Mouse (Mus musculus) forebrain, embryonic 11.5 days (tissue): ENCODE measurements at regions not wholly inside any gene's neighbourhood (a gene's known extent, or its start where the extent isn't known, plus 50 kb on each side); places are given as distances from the start of the nearest gene placed in this dataset.

ENCODE experiments used
- ATAC-seq: fragments of 200-750 bp; cut with Nextera tagmentation; replicated peaks from 2 replicates; pipeline ENCODE4 v1.8.0; 2017; ENCODE audit warnings: moderate TSS enrichment; ENCODE audit not compliant: low FRiP score
- DNase-seq: peaks from one replicate; pipeline ENCODE4 v3.0.0-alpha.2; 2017; ENCODE audit warnings: low spot score
- H3K27ac ChIP-seq: fragments of 300-500 bp; sonication (generic); 2 replicates; pipeline ENCODE4 v1.5.1; 2014; ENCODE audit warnings: low read depth, low read length
- H3K27me3 ChIP-seq: fragments of 300-500 bp; sonication (generic); 2 replicates; pipeline ENCODE4 v1.6.1; 2014; ENCODE audit warnings: mild to moderate bottlenecking, low read length, mixed read lengths; ENCODE audit not compliant: control insufficient read depth, insufficient read depth
- H3K36me3 ChIP-seq: fragments of 300-500 bp; sonication (generic); 2 replicates; pipeline ENCODE4 v1.6.1; 2014; ENCODE audit warnings: mild to moderate bottlenecking, low read length, moderate library complexity, mixed read lengths; ENCODE audit not compliant: control insufficient read depth, insufficient read depth
- H3K4me1 ChIP-seq: fragments of 300-500 bp; sonication (generic); replicated peaks from 2 replicates; pipeline ENCODE4 v1.6.1; 2014; ENCODE audit warnings: low read length, mixed read lengths; ENCODE audit not compliant: control insufficient read depth, insufficient read depth
- H3K4me2 ChIP-seq: fragments of 300-500 bp; sonication (generic); 2 replicates; pipeline ENCODE4 v1.6.1; 2014; ENCODE audit warnings: low read depth, mild to moderate bottlenecking, low read length, moderate library complexity, mixed read lengths; ENCODE audit not compliant: severe bottlenecking
- H3K4me3 ChIP-seq: fragments of 300-500 bp; sonication (generic); 2 replicates; pipeline ENCODE4 v1.5.1; 2014; ENCODE audit warnings: low read depth, low read length
- H3K9ac ChIP-seq: fragments of 300-500 bp; sonication (generic); 2 replicates; pipeline ENCODE4 v1.6.1; 2014; ENCODE audit warnings: low read length
- H3K9me3 ChIP-seq: fragments of 300-500 bp; sonication (generic); 2 replicates; pipeline ENCODE4 v1.6.1; 2016; ENCODE audit warnings: low read length, mixed read lengths; ENCODE audit not compliant: control insufficient read depth
- WGBS: fragments of 180-500 bp; shearing (Covaris S2); extraction: QIAGEN DNeasy Blood & Tissue Kit; methylation state at CpG from one replicate; pipeline ENCODE4 v1.1.7; 2014; 5-methylcytosine and 5-hydroxymethylcytosine counted together

DNA sequence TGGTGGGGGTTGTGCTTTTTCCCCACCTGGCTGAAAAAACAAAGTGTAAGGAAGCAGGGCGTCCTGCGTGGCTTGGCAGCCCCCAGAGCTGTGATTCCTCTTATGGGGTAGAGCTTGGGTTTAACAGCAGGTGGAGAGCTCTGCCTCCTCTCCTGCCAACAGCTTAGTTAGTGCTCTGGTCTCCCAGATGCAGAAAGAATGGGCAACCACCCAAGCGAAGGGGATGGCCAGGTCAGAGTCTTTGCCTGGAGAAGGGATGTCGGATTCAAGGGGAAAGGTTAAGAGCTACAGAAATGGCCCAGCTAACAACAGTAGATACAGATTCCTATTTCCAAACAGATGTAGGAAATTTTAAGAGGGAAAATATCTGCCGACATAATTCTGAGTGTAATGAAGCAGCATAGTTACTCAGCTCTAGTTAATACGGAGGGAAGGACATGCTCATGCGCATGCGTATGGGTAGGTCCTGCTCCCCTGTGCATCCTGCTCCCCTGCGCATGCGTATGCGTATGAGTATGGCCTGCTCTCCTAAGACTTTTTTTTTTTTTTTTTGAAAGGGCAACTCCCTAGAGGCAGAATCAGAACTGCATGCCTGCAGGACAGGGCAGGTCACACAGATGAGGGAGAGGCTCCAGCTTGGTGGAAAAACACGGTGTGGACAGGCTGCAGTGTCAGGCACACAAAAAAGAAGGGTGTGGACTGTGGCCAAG is 72.5 kb upstream of the Bod1 start:
- WGBS: 82% methylated on average over 12 of the region's 12 CpGs
- no peaks in the 10 kb centered on the region for H3K36me3 ChIP-seq
- H3K4me1 ChIP-seq: peaks cover 7% of the 10 kb centered on the region; the same call in 1 of the 2 replicates
- H3K4me3 ChIP-seq: no peak overlapping the region
- H3K9ac ChIP-seq: no peak overlapping the region
- H3K27ac ChIP-seq: no peak overlapping the region
- DNase-seq: no peak
- ATAC-seq: no peak
- H3K27me3 ChIP-seq: no peaks in the 10 kb centered on the region
- H3K9me3 ChIP-seq: no peaks in the 10 kb centered on the region
- no peak overlapping the region for H3K4me2 ChIP-seq

GRCm38 (mm10) chr11:31745028-31745865 is 73.6 kb upstream of the Bod1 start:
- ATAC-seq: no peak
- no peaks in the 10 kb centered on the region for H3K36me3 ChIP-seq
- no peak overlapping the region for H3K27ac ChIP-seq
- H3K4me2 ChIP-seq: no peak overlapping the region
- H3K4me1 ChIP-seq: peaks cover 7% of the 10 kb centered on the region; the same call in 1 of the 2 replicates
- H3K9me3 ChIP-seq: no peaks in the 10 kb centered on the region
- no peak overlapping the region for H3K4me3 ChIP-seq
- H3K27me3 ChIP-seq: no peaks in the 10 kb centered on the region
- no peak overlapping the region for H3K9ac ChIP-seq
- WGBS: 63% methylated on average over 16 of the region's 16 CpGs
- no peak for DNase-seq

DNA sequence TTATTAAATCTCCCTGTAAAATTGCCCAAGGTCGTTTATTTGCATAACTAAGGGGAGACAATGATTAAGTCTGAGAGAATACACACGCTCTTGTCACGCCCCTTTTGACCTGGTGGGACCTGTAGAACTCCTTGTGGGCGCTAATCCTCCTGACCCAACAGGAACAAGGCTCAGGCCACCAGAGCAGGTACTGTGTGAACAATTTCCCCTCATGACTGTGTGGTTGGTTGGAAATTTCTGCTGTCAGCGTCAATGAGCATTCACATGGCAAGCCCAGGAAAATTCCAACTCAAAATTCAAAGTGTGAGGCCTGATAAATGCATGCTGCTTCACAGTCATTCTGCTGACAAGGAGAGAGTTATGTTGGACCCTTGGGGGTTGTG is 74.2 kb upstream of the Bod1 start:
- H3K4me2 ChIP-seq: no peak overlapping the region
- DNase-seq (no peak), ATAC-seq (no peak)
- peaks cover 7% of the 10 kb centered on the region; the same call in 1 of the 2 replicates for H3K4me1 ChIP-seq
- no peak overlapping the region for H3K27ac ChIP-seq
- no peak overlapping the region for H3K4me3 ChIP-seq
- 37% methylated on average over 5 of the region's 5 CpGs for WGBS
- H3K9me3 ChIP-seq: no peaks in the 10 kb centered on the region
- H3K36me3 ChIP-seq: no peaks in the 10 kb centered on the region
- no peak overlapping the region for H3K9ac ChIP-seq
- no peaks in the 10 kb centered on the region for H3K27me3 ChIP-seq

DNA sequence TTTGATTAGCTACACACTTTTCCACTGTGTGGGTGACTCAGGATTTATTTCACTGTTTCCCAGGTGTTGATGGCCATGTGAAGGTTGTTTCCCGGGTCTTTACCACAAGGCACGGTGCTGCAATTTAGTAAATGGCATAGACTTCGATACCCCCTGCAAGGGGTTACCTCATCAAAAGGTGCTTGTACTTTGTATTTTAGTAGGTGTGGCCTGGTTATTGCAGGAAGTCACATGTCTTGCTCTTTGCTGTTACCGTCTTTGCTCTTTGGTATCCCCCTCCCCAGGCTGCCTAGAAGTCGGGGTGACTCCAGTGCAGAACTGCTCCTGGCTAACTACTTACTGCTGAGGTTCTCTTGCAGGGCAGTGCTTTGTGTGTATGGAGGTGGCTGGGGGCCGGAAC is 74.8 kb upstream of the Bod1 start:
- DNase-seq (no peak), ATAC-seq (no peak)
- Histone ChIP-seq H3K9ac (no peak overlapping the region), H3K27me3 (no peaks in the 10 kb centered on the region), H3K4me3 (no peak overlapping the region), H3K9me3 (no peaks in the 10 kb centered on the region), H3K4me2 (no peak overlapping the region), H3K4me1 (peaks cover 7% of the 10 kb centered on the region; the same call in 1 of the 2 replicates), H3K27ac (no peak overlapping the region), H3K36me3 (no peaks in the 10 kb centered on the region)
- 86% methylated on average over 6 of the region's 6 CpGs for WGBS

DNA sequence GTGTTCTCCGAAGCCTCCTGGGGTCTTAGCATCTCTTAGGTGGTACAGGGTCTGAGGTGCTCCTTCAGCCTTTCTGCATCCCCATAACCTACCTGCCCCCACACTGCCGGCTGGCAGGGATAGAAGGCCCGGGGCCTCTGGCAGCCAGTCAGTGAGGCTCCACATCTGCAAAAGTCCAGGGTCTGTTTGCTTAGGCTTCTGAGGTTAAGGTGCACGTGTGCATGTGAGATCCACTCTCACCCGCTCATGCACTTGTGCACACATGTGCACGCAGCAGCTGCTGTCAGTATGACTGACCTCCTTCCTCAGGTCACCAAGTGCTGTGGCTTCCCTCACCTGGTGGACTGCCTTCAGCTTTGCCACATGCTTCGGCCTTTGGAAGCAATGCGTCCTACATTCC is 75.3 kb upstream of the Bod1 start:
- no peak overlapping the region for H3K4me2 ChIP-seq
- no peak overlapping the region for H3K9ac ChIP-seq
- ATAC-seq (no peak), DNase-seq (no peak)
- H3K4me3 ChIP-seq: no peak overlapping the region
- peaks cover 7% of the 10 kb centered on the region; the same call in 1 of the 2 replicates for H3K4me1 ChIP-seq
- no peaks in the 10 kb centered on the region for H3K36me3 ChIP-seq
- no peaks in the 10 kb centered on the region for H3K9me3 ChIP-seq
- no peaks in the 10 kb centered on the region for H3K27me3 ChIP-seq
- 85% methylated on average over 8 of the region's 8 CpGs for WGBS
- no peak overlapping the region for H3K27ac ChIP-seq

DNA sequence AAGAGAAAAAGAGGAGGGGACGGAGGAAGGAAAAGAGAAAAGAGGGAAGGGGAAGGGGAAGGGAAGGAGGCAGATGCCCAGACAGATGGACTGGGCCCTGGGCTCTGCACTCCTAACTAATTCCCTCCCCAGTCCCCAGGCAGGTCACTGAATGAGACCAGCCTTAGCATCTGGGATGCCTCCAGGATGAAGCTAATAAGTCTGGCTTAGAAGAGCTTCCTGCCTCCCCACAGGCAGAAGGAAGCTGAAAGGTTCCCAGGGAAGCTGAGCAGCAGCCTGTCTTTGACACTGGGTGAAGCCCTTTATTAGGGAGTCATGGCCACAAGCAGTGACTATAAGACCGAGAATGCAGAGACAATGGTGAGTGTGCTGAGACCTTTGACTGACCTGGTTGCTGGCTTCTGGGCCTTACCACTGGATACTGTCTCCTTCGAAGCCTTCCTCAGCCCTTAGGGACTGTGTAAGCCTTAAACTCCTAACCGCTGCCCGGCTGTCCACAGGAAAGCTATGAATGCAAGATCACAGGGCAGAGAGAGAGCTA is 76.7 kb upstream of the Bod1 start:
- no peaks in the 10 kb centered on the region for H3K9me3 ChIP-seq
- no peak overlapping the region for H3K9ac ChIP-seq
- no peak overlapping the region for H3K4me2 ChIP-seq
- H3K4me1 ChIP-seq: peaks cover 7% of the 10 kb centered on the region; the same call in 1 of the 2 replicates
- ATAC-seq (no peak), DNase-seq (no peak)
- no peaks in the 10 kb centered on the region for H3K27me3 ChIP-seq
- H3K27ac ChIP-seq: no peak overlapping the region
- no peak overlapping the region for H3K4me3 ChIP-seq
- WGBS: 73% methylated on average over 5 of the region's 5 CpGs
- no peaks in the 10 kb centered on the region for H3K36me3 ChIP-seq

GRCm38 (mm10) chr11:31751274-31751673 is 79.6 kb upstream of the Bod1 start:
- H3K4me1 ChIP-seq: peaks cover 4% of the 10 kb centered on the region; the same call in 1 of the 2 replicates

GRCm38 (mm10) chr11:31753211-31753610 is 81.5 kb upstream of the Bod1 start:
- no peaks in the 10 kb centered on the region for H3K9me3 ChIP-seq
- H3K4me3 ChIP-seq: no peak overlapping the region
- ATAC-seq: no peak
- DNase-seq: no peak
- H3K9ac ChIP-seq: no peak overlapping the region
- H3K27me3 ChIP-seq: no peaks in the 10 kb centered on the region
- H3K4me2 ChIP-seq: no peak overlapping the region
- H3K36me3 ChIP-seq: no peaks in the 10 kb centered on the region
- H3K27ac ChIP-seq: no peak overlapping the region
- peaks cover 4% of the 10 kb centered on the region; the same call in 1 of the 2 replicates for H3K4me1 ChIP-seq
- 90% methylated on average over 3 of the region's 3 CpGs for WGBS

More at GRCm38 (mm10) chr11:31751274-31751673, 79.6 kb upstream of the Bod1 start:
- Histone ChIP-seq H3K27me3 (no peaks in the 10 kb centered on the region), H3K27ac (no peak overlapping the region), H3K36me3 (no peaks in the 10 kb centered on the region), H3K4me3 (no peak overlapping the region), H3K4me2 (no peak overlapping the region), H3K9ac (no peak overlapping the region), H3K9me3 (no peaks in the 10 kb centered on the region)
- no peak for DNase-seq
- WGBS: 87% methylated on average over 1 of the region's 1 CpGs
- no peak for ATAC-seq
